Mouse (Mus musculus): ENCODE results near the gene Slc22a20. TPM values are rescaled to one million over a fixed set of nuclear protein-coding genes. Genes with fewer than 3 reads are reported as not detected.

Slc22a20 gene
- polyA plus RNA-seq, 1 experiment from 2014 or later, result not detected

DNA sequence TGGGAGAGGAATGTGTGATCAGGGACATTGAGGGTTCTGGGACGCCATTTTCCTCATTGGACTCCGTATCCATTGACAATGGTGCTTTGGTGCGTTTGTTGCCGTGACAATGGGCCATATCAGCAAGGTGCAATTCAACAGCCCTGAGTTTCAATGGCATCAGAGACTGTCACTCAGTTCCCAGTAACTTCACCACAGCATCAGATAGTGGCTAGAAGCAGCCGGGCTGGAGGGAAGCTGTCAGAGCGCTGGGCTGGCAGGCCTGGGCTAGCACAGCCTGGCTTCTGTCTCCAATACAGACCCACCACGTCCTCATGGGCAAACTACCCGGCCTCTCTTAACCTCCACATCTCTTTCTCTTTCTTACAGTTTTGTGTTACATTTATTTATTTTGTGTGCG is 5.5 kb downstream of the Slc22a20 start:
- WGBS, result 84% methylated on average over 9 of the region's 9 CpGs
- no peaks in the 10 kb centered on the region for H3K4me1 ChIP-seq (ENCODE audit: control insufficient read depth, insufficient read depth, low read length)
- ATAC-seq (ENCODE audit: low FRiP score, low TSS enrichment), result no peak
- no peaks in the 10 kb centered on the region for H3K27me3 ChIP-seq (ENCODE audit: control insufficient read depth, insufficient read depth, low read length)
- no peak overlapping the region for H3K27ac ChIP-seq (replicated peaks; ENCODE audit: low read depth, low read length)
- H3K9ac ChIP-seq (replicated peaks; ENCODE audit: low read length), result no peak overlapping the region
- H3K4me3 ChIP-seq (replicated peaks; ENCODE audit: low read depth, low read length), result no peak overlapping the region
- no peaks in the 10 kb centered on the region for H3K36me3 ChIP-seq (ENCODE audit: control insufficient read depth, insufficient read depth, low read length)
- DNase-seq, result no peak
- no peaks in the 10 kb centered on the region for H3K9me3 ChIP-seq (ENCODE audit: control insufficient read depth, low read length)
- H3K4me2 ChIP-seq (ENCODE audit: low read length), result no peak overlapping the region

DNA sequence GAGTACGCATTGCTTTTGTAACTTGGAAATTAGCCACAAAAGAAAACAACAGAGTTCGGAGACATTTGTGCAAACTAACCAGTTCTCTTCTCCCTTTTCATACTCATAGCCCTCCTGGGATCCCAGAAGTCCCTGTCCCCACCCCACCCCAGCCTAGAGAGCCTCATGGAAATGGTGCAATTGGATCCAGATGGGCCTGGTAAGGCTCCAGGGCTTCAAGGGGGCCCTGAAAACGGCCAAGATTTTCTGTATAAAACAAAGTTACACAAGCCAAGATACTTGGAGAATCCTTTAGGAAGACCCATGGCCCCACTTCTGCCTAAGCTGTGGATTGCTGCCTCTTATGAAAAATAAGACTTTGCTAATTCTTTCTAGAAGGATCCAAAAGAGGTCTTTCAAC is 8.2 kb downstream of the Slc22a20 start:
- no peak for DNase-seq
- no peaks in the 10 kb centered on the region for H3K4me1 ChIP-seq (ENCODE audit: control insufficient read depth, insufficient read depth, low read length)
- no peaks in the 10 kb centered on the region for H3K9me3 ChIP-seq (ENCODE audit: control insufficient read depth, low read length)
- H3K36me3 ChIP-seq (ENCODE audit: control insufficient read depth, insufficient read depth, low read length), result no peaks in the 10 kb centered on the region
- H3K4me3 ChIP-seq (replicated peaks; ENCODE audit: low read depth, low read length), result no peak overlapping the region
- H3K27ac ChIP-seq (replicated peaks; ENCODE audit: low read depth, low read length), result no peak overlapping the region
- H3K9ac ChIP-seq (replicated peaks; ENCODE audit: low read length), result no peak overlapping the region
- H3K4me2 ChIP-seq (ENCODE audit: low read length), result no peak overlapping the region
- H3K27me3 ChIP-seq (ENCODE audit: control insufficient read depth, insufficient read depth, low read length), result no peaks in the 10 kb centered on the region
- no peak for ATAC-seq (ENCODE audit: low FRiP score, low TSS enrichment)
- 85% methylated on average over 3 of the region's 3 CpGs for WGBS

DNA sequence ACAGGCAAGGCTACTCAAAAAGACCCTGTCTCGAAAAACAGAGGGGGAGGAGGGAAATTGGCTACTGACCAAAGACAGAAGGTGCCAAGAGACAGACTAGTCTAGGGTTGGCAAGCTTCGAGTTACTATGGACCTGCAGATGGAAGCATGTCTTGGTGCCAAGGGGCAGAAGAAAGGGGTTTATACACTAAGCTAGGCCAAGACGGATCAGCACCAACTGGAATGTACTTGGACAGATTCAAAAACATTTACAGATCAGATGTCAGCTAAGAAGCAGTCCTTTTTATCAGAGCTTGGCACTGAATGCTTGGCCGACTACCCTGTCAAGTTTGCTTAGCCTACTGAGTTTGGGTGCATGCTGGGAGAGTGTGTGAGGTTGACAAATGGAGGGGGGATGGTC is 10.3 kb downstream of the Slc22a20 start:
- Histone ChIP-seq H3K4me2 (ENCODE audit: low read length) (no peak overlapping the region), H3K4me1 (ENCODE audit: control insufficient read depth, insufficient read depth, low read length) (no peaks in the 10 kb centered on the region), H3K27me3 (ENCODE audit: control insufficient read depth, insufficient read depth, low read length) (no peaks in the 10 kb centered on the region), H3K9ac (replicated peaks; ENCODE audit: low read length) (no peak overlapping the region), H3K36me3 (ENCODE audit: control insufficient read depth, insufficient read depth, low read length) (no peaks in the 10 kb centered on the region), H3K27ac (replicated peaks; ENCODE audit: low read depth, low read length) (no peak overlapping the region), H3K9me3 (ENCODE audit: control insufficient read depth, low read length) (no peaks in the 10 kb centered on the region), H3K4me3 (replicated peaks; ENCODE audit: low read depth, low read length) (no peak overlapping the region)
- no peak for DNase-seq
- ATAC-seq (ENCODE audit: low FRiP score, low TSS enrichment), result no peak; the same call in 1 of the 2 replicates
- WGBS, result 78% methylated on average over 4 of the region's 4 CpGs

DNA sequence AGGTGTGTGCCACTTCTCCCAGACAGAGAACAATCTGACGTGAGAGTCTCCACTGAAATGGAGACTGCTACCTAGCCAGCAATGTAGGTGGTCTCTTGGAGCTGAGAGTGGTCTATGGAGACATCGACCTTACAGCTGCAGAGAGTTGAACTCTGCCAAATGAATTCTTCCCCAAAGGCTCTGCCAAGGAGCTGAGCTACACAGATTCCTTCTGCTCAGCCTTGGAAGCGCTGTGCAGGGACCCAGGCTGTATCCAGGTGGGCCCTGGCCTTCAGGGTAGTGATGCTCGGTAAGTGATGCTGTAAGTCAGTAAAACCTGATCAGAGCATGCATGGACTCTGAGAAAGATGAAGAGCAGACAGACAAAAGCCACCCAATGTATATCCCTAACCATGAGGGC is 10.8 kb downstream of the Slc22a20 start:
- no peak for ATAC-seq (ENCODE audit: low FRiP score, low TSS enrichment)
- Histone ChIP-seq H3K27ac (replicated peaks; ENCODE audit: low read depth, low read length) (no peak overlapping the region), H3K27me3 (ENCODE audit: control insufficient read depth, insufficient read depth, low read length) (no peaks in the 10 kb centered on the region), H3K9ac (replicated peaks; ENCODE audit: low read length) (no peak overlapping the region), H3K9me3 (ENCODE audit: control insufficient read depth, low read length) (no peaks in the 10 kb centered on the region), H3K4me2 (ENCODE audit: low read length) (no peak overlapping the region), H3K36me3 (ENCODE audit: control insufficient read depth, insufficient read depth, low read length) (no peaks in the 10 kb centered on the region), H3K4me1 (ENCODE audit: control insufficient read depth, insufficient read depth, low read length) (no peaks in the 10 kb centered on the region), H3K4me3 (replicated peaks; ENCODE audit: low read depth, low read length) (no peak overlapping the region)
- DNase-seq, result no peak
- whole genome bisulfite sequencing, result 74% methylated on average over 4 of the region's 4 CpGs

DNA sequence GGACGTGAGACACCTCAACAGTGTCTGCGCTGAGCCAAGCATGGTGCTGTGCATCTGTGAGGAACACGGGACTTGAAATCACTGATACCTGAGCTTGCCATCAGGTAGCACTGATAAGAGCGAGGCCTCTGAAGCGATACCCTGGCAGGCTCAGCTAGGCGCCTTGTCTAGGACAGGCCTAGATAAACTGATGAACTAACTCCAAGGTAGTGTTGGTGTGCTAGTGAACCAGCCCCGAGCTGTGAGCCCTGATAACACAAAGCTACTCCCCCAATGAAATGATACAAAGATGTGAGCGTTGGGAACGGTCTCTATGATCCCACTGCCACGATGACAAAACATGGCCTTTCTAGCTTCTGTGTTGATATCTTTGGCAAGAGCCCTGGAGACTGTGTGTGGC is 18.3 kb downstream of the Slc22a20 start:
- no peaks in the 10 kb centered on the region for H3K9me3 ChIP-seq (ENCODE audit: control insufficient read depth, low read length)
- WGBS, result 90% methylated on average over 10 of the region's 10 CpGs
- H3K4me2 ChIP-seq (ENCODE audit: low read length), result no peak overlapping the region
- H3K4me1 ChIP-seq (ENCODE audit: control insufficient read depth, insufficient read depth, low read length), result 0 out of 2 replicates have a peak, but pooled peaks cover 11% of the 10 kb centered on the region
- H3K27me3 ChIP-seq (ENCODE audit: control insufficient read depth, insufficient read depth, low read length), result no peaks in the 10 kb centered on the region
- DNase-seq (no peak), ATAC-seq (ENCODE audit: low FRiP score, low TSS enrichment) (no peak)
- no peak overlapping the region for H3K4me3 ChIP-seq (replicated peaks; ENCODE audit: low read depth, low read length)
- H3K36me3 ChIP-seq (ENCODE audit: control insufficient read depth, insufficient read depth, low read length), result no peaks in the 10 kb centered on the region
- no peak overlapping the region for H3K27ac ChIP-seq (replicated peaks; ENCODE audit: low read depth, low read length)
- no peak overlapping the region for H3K9ac ChIP-seq (replicated peaks; ENCODE audit: low read length)

DNA sequence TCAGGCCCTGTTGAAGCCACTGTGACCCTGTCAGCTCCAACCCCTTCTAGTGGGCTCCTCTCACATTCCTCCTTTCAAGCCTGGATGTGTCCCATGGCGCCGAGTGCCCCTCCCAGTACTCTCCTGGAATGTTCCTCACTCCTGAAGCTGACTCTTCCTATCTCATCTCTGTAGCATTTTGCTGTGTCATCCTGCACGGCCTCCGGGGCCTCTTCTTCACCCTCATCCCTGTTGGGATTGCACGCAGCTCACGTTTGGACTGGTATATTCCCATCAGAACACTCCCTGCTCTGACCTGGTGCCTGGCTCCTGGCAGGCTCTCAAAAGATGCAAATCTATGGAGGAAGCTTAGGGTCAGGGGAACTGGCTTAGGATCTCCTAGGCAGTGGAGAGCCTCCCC is 19.2 kb downstream of the Slc22a20 start:
- H3K27ac ChIP-seq (replicated peaks; ENCODE audit: low read depth, low read length), result no peak overlapping the region
- WGBS, result 71% methylated on average over 6 of the region's 6 CpGs
- no peaks in the 10 kb centered on the region for H3K9me3 ChIP-seq (ENCODE audit: control insufficient read depth, low read length)
- no peaks in the 10 kb centered on the region for H3K36me3 ChIP-seq (ENCODE audit: control insufficient read depth, insufficient read depth, low read length)
- no peak overlapping the region for H3K4me3 ChIP-seq (replicated peaks; ENCODE audit: low read depth, low read length)
- ATAC-seq (ENCODE audit: low FRiP score, low TSS enrichment) (no peak), DNase-seq (no peak)
- no peak overlapping the region for H3K9ac ChIP-seq (replicated peaks; ENCODE audit: low read length)
- H3K27me3 ChIP-seq (ENCODE audit: control insufficient read depth, insufficient read depth, low read length), result no peaks in the 10 kb centered on the region
- no peak overlapping the region for H3K4me2 ChIP-seq (ENCODE audit: low read length)
- 0 out of 2 replicates have a peak, but pooled peaks cover 11% of the 10 kb centered on the region for H3K4me1 ChIP-seq (ENCODE audit: control insufficient read depth, insufficient read depth, low read length)

DNA sequence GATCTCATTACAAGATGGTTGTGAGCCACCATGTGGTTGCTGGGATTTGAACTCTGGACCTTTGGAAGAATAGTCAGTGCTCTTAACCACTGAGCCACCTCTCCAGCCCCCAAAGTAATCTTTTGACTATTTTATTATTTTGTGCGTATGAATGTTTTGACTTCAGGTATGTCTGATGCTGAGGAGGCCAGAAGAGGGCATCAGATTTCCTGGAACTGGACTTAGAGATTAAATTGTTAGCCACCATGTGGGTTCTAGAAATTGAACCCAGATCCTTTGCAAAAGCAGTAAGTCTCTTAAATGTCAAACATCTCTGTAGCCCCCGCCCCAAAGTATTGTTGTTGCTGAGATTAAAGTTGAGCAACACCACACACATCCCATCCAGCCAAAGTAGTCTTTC is 20.0 kb downstream of the Slc22a20 start:
- ATAC-seq (ENCODE audit: low FRiP score, low TSS enrichment) (no peak), DNase-seq (no peak)
- Histone ChIP-seq H3K9ac (replicated peaks; ENCODE audit: low read length) (no peak overlapping the region), H3K4me3 (replicated peaks; ENCODE audit: low read depth, low read length) (no peak overlapping the region), H3K27ac (replicated peaks; ENCODE audit: low read depth, low read length) (no peak overlapping the region), H3K4me1 (ENCODE audit: control insufficient read depth, insufficient read depth, low read length) (0 out of 2 replicates have a peak, but pooled peaks cover 11% of the 10 kb centered on the region), H3K27me3 (ENCODE audit: control insufficient read depth, insufficient read depth, low read length) (no peaks in the 10 kb centered on the region), H3K9me3 (ENCODE audit: control insufficient read depth, low read length) (no peaks in the 10 kb centered on the region), H3K4me2 (ENCODE audit: low read length) (no peak overlapping the region), H3K36me3 (ENCODE audit: control insufficient read depth, insufficient read depth, low read length) (no peaks in the 10 kb centered on the region)
- WGBS, result 93% methylated on average over 2 of the region's 2 CpGs

DNA sequence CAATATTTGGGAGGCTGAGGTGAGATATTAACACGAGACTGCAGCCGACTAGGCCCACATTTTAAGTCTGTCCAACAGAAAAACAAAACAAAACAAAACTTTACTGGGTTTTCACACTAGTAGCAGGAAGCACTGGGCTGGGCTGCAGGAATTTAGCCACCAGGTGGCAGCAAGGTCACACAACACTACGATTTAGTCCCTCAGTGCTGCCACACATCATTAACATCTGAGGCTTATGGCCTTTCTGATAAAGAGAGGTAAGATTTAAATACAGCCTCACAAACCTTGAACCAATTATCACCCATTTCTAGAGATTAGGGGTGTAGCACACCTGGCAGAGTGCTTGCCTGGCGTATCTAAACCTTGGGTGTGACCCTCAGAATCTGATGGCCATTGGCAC is 20.7 kb downstream of the Slc22a20 start:
- DNase-seq (peak; percentile 89), ATAC-seq (ENCODE audit: low FRiP score, low TSS enrichment) (no peak)
- no peaks in the 10 kb centered on the region for H3K27me3 ChIP-seq (ENCODE audit: control insufficient read depth, insufficient read depth, low read length)
- 9% methylated on average over 4 of the region's 4 CpGs for WGBS
- no peak overlapping the region for H3K27ac ChIP-seq (replicated peaks; ENCODE audit: low read depth, low read length)
- H3K9ac ChIP-seq (replicated peaks; ENCODE audit: low read length), result no peak overlapping the region
- no peaks in the 10 kb centered on the region for H3K36me3 ChIP-seq (ENCODE audit: control insufficient read depth, insufficient read depth, low read length)
- H3K4me3 ChIP-seq (replicated peaks; ENCODE audit: low read depth, low read length), result no peak overlapping the region
- 0 out of 2 replicates have a peak, but pooled peaks cover 11% of the 10 kb centered on the region for H3K4me1 ChIP-seq (ENCODE audit: control insufficient read depth, insufficient read depth, low read length)
- no peak overlapping the region for H3K4me2 ChIP-seq (ENCODE audit: low read length)
- no peaks in the 10 kb centered on the region for H3K9me3 ChIP-seq (ENCODE audit: control insufficient read depth, low read length)

DNA sequence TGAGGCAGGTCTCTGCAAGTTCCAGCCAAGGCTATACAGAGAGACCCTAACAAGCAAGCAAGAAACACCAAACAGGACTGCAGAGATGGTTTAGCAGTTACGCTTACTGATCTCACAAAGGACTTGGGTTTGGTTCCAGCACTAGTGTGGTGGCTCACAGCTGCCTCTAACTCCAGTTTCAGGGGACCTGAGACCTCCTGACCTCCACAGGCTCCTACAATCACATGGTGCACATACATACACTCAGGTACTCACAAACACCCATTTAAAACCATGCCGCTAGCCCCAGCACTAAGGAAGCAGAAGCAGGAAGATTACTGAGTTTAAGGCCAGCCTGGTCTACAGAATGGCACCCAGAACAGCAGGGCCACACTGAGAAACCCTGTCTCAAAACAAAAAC is 21.1 kb downstream of the Slc22a20 start:
- H3K27me3 ChIP-seq (ENCODE audit: control insufficient read depth, insufficient read depth, low read length), result no peaks in the 10 kb centered on the region
- no peak overlapping the region for H3K27ac ChIP-seq (replicated peaks; ENCODE audit: low read depth, low read length)
- H3K9me3 ChIP-seq (ENCODE audit: control insufficient read depth, low read length), result no peaks in the 10 kb centered on the region
- ATAC-seq (ENCODE audit: low FRiP score, low TSS enrichment) (no peak), DNase-seq (no peak)
- H3K9ac ChIP-seq (replicated peaks; ENCODE audit: low read length), result peak overlapping the region; percentile 71
- no peaks in the 10 kb centered on the region for H3K36me3 ChIP-seq (ENCODE audit: control insufficient read depth, insufficient read depth, low read length)
- peak overlapping the region; percentile 96 for H3K4me2 ChIP-seq (ENCODE audit: low read length)
- H3K4me3 ChIP-seq (replicated peaks; ENCODE audit: low read depth, low read length), result peak overlapping the region; percentile 62
- 92% methylated on average over 2 of the region's 2 CpGs for WGBS
- 0 out of 2 replicates have a peak, but pooled peaks cover 11% of the 10 kb centered on the region for H3K4me1 ChIP-seq (ENCODE audit: control insufficient read depth, insufficient read depth, low read length)
